Mouse (Mus musculus) forebrain, embryonic 13.5 days (tissue): ENCODE measurements around the gene Ric3. TPM values are rescaled to one million over a fixed set of nuclear protein-coding genes. Genes with fewer than 3 reads are reported as not detected.
"Not testable (repeated sequence)": the region's sequence is repeated elsewhere in the genome, so short reads cannot be mapped to it uniquely, and the experiment has no call there.

Experiments
- ATAC-seq: fragments of 200-750 bp; cut with Nextera tagmentation; 2 replicates; pipeline ENCODE4 v1.8.0; 2017
- H3K27ac ChIP-seq: fragments of 300-500 bp; sonication (generic); 2 replicates; pipeline ENCODE4 v1.5.1; 2015; ENCODE audit warnings: inconsistent platforms, mild to moderate bottlenecking, moderate library complexity
- H3K27me3 ChIP-seq: fragments of 300-500 bp; sonication (generic); 2 replicates; pipeline ENCODE4 v1.6.1; 2015; ENCODE audit warnings: mild to moderate bottlenecking, inconsistent platforms
- H3K36me3 ChIP-seq: fragments of 300-500 bp; sonication (generic); 2 replicates; pipeline ENCODE4 v1.6.1; 2015; ENCODE audit warnings: mild to moderate bottlenecking, inconsistent platforms; ENCODE audit not compliant: poor library complexity, severe bottlenecking
- H3K4me1 ChIP-seq: fragments of 300-500 bp; sonication (generic); 2 replicates; pipeline ENCODE4 v1.6.1; 2015; ENCODE audit warnings: inconsistent platforms
- H3K4me2 ChIP-seq: fragments of 300-500 bp; sonication (generic); 2 replicates; pipeline ENCODE4 v1.6.1; 2015; ENCODE audit warnings: inconsistent platforms, mild to moderate bottlenecking, moderate library complexity
- H3K4me3 ChIP-seq: fragments of 300-500 bp; sonication (generic); 2 replicates; pipeline ENCODE4 v1.5.1; 2015; ENCODE audit warnings: mild to moderate bottlenecking, inconsistent platforms
- H3K9ac ChIP-seq: fragments of 300-500 bp; sonication (generic); 2 replicates; pipeline ENCODE4 v1.6.1; 2015; ENCODE audit warnings: mild to moderate bottlenecking, inconsistent platforms
- H3K9me3 ChIP-seq: fragments of 300-500 bp; sonication (generic); replicated peaks from 2 replicates; pipeline ENCODE4 v1.6.1; 2016; ENCODE audit warnings: inconsistent platforms
- WGBS: fragments of 180-500 bp; shearing (Covaris S2); methylation state at CpG from one replicate; pipeline ENCODE4 v1.1.7; 2015; 5-methylcytosine and 5-hydroxymethylcytosine counted together
- polyA plus RNA-seq: library from polyadenylated mRNA; unstranded; fragments of >200 nt; fragmentation: Nextera tagmentation; extraction: Ambion mirVana; gene quantifications from 2 replicates; pipeline ENCODE4 v1.2.1, GENCODE M21; 2015

Gene Ric3
- 23.2 and 27.6 TPM in 2 replicates for polyA plus RNA-seq

DNA sequence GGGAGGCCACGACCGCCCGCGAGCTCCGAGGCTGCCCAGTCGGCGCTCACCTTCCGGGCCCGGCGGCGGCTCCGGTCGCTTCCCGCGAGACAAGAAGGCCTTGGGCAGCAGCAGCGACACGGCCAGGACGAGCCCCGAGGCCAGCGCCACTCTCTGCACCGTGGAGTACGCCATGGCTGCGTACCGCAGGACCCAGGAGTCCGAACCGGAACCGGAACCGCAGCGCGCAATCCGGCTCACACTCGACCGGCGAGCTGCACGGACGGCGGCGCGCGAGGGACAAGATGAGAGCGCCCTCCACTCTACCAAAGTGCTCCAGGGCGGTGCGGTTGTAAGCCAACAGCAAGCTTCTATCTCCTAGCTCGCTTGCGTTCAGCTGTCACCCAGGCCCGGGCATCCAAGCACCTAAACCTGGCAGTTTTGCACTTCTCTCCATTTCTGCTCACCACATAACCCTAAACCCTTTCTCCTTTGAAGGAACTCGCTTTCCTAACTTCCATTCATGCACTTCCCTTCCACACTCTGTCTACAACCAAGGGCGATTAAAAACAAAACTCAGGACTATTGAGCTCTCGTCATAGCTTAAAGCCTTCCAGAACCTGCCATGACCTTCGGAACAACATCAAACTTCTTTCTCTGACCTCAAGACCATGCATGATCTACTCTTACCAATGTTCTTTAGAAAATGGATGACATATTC, at the start of gene Ric3:
TSS of gene Ric3 (minus strand) at position 219 of the 700 bp plus-strand sequence.
- Histone ChIP-seq H3K36me3 (no peaks in the 10 kb centered on the region), H3K4me3 (peak within 1 kb of the TSS; percentile 72), H3K27me3 (peaks cover 13% of the 10 kb centered on the region; the same call in 1 of the 2 replicates), H3K9ac (peak within 1 kb of the TSS; percentile 81), H3K9me3 (no peaks in the 10 kb centered on the region), H3K27ac (no peak within 1 kb of the TSS), H3K4me2 (peak within 1 kb of the TSS; percentile 63), H3K4me1 (peaks cover 15% of the 10 kb centered on the region)
- WGBS: 7% methylated on average over 50 of the region's 50 CpGs
- peak; percentile 95 for ATAC-seq

DNA sequence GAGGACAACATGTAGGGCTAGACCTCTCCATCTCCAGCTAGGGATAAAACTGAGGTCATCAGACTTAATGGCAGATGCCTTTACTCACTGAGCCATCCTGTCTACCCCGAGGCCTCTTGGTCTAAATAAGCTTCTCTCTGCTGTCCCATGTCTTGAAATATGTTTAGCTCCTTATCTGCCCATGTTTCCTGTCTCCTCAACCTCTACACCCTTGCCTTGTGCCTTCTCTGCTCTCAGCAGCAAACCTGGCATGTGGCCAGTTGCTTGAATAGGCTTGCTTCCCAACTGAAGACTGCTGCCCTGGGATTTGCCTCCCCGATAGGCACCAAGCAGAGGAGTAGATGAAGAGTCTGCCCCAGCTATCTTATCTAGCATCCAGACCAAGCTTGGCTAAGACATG, 48.4 kb upstream of the Ric3 start:
- 65% methylated on average over 2 of the region's 2 CpGs for WGBS
- Histone ChIP-seq H3K27ac (no peak overlapping the region), H3K9me3 (no peaks in the 10 kb centered on the region), H3K4me2 (no peak overlapping the region), H3K36me3 (0 out of 2 replicates have a peak, but pooled peaks cover 21% of the 10 kb centered on the region), H3K27me3 (peaks cover 21% of the 10 kb centered on the region), H3K4me1 (peaks cover 16% of the 10 kb centered on the region), H3K4me3 (no peak overlapping the region), H3K9ac (no peak overlapping the region)
- no peak for ATAC-seq

DNA sequence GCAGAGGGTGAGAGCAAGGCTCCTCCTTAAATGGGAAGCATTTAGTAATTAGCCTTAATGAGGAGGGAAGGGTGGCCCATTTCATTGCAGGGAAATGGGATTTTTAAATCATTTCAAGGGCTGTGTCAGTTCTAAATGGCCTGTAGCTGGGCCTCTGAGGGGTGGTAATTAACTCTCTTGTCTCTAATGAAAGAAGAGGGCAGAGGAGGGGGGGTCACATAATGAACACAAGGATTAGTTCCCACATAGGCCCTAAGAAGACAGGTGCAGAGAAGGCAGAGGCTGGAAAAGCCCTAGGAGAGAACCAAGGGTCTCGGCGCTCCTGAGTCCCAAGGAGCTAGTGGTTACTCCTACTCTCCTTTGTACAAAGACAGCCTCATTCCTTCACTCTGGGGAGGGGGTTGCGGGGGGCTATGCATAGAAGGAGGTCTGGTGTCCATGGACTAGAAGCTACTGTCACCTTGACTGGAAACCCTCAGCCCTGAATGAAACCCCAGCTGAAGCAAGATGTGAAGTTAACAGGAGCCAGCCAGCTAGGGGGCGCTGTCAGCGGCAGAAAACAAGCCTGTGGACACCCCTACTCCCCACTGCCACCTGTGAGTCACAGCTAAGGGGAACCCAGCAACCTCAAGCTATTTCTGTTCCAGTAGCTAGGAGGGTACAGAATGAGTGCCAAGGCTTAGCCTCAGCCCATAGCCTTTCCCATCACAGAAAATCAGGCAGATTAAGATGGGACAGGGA, 47.0 kb upstream of the Ric3 start:
- 55% methylated on average over 5 of the region's 5 CpGs for WGBS

GRCm38 (mm10) chr7:109129442-109129841, 46.3 kb upstream of the Ric3 start:
- no peak overlapping the region for H3K27ac ChIP-seq
- peaks cover 20% of the 10 kb centered on the region for H3K27me3 ChIP-seq
- 0 out of 2 replicates have a peak, but pooled peaks have one; percentile 16 for ATAC-seq
- H3K4me3 ChIP-seq: no peak overlapping the region
- no peaks in the 10 kb centered on the region for H3K9me3 ChIP-seq
- H3K9ac ChIP-seq: no peak overlapping the region
- H3K4me1 ChIP-seq: peaks cover 16% of the 10 kb centered on the region
- 0 out of 2 replicates have a peak, but pooled peaks cover 11% of the 10 kb centered on the region for H3K36me3 ChIP-seq
- H3K4me2 ChIP-seq: no peak overlapping the region

More for the DNA sequence above, 47.0 kb upstream of the Ric3 start:
- no peak overlapping the region for H3K4me2 ChIP-seq
- H3K4me1 ChIP-seq: peaks cover 16% of the 10 kb centered on the region
- H3K36me3 ChIP-seq: 0 out of 2 replicates have a peak, but pooled peaks cover 11% of the 10 kb centered on the region
- no peak overlapping the region for H3K4me3 ChIP-seq
- peak; percentile 58; the same call in 1 of the 2 replicates for ATAC-seq
- peaks cover 15% of the 10 kb centered on the region for H3K27me3 ChIP-seq
- no peaks in the 10 kb centered on the region for H3K9me3 ChIP-seq
- H3K9ac ChIP-seq: no peak overlapping the region
- H3K27ac ChIP-seq: peak overlapping the region; percentile 35; the same call in 1 of the 2 replicates

DNA sequence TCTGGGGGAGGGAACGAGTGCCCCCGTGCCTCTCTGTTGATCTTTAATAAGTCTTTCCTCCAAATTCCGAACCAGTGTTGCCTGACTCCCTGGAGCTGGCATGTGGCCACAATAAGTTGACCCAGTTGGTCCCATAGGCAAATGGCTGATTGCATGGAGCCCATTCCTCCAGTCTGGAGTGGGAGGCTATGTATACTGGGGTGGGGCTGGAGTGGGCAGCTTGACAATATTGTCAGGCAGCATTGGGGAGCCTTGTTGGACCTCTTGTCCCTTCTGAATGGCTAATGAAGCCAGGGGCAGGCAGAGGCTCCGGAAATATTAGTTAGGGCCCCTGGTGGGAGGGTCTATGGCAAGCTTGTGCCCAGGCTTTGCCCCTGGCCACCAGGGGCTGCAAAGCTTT, 32.8 kb upstream of the Ric3 start:
- Histone ChIP-seq H3K4me3 (no peak overlapping the region), H3K4me2 (peak overlapping the region; percentile 26), H3K27me3 (peaks cover 41% of the 10 kb centered on the region), H3K36me3 (no peaks in the 10 kb centered on the region), H3K9me3 (no peaks in the 10 kb centered on the region), H3K9ac (no peak overlapping the region), H3K4me1 (peaks cover 27% of the 10 kb centered on the region), H3K27ac (peak overlapping the region; percentile 64)
- peak; percentile 40 for ATAC-seq
- 24% methylated on average over 4 of the region's 4 CpGs for WGBS

GRCm38 (mm10) chr7:109115488-109115887, 32.4 kb upstream of the Ric3 start:
- ATAC-seq: peak; percentile 90
- H3K27ac ChIP-seq: peak overlapping the region; percentile 64
- H3K4me2 ChIP-seq: peak overlapping the region; percentile 26
- H3K27me3 ChIP-seq: peaks cover 41% of the 10 kb centered on the region
- H3K4me3 ChIP-seq, H3K36me3 ChIP-seq, H3K9ac ChIP-seq, H3K9me3 ChIP-seq: not testable (repeated sequence)
- peaks cover 32% of the 10 kb centered on the region for H3K4me1 ChIP-seq
- 7% methylated on average over 1 of the region's 4 CpGs for WGBS

GRCm38 (mm10) chr7:109114950-109115349, 31.8 kb upstream of the Ric3 start:
- H3K9ac ChIP-seq: no peak overlapping the region
- H3K4me1 ChIP-seq: peaks cover 37% of the 10 kb centered on the region
- H3K27me3 ChIP-seq: peaks cover 41% of the 10 kb centered on the region
- H3K27ac ChIP-seq: peak overlapping the region; percentile 57
- WGBS: 12% methylated on average over 10 of the region's 10 CpGs
- H3K36me3 ChIP-seq: no peaks in the 10 kb centered on the region
- H3K4me3 ChIP-seq: no peak overlapping the region
- peak; percentile 62 for ATAC-seq
- H3K4me2 ChIP-seq: peak overlapping the region; percentile 28
- H3K9me3 ChIP-seq: no peaks in the 10 kb centered on the region

DNA sequence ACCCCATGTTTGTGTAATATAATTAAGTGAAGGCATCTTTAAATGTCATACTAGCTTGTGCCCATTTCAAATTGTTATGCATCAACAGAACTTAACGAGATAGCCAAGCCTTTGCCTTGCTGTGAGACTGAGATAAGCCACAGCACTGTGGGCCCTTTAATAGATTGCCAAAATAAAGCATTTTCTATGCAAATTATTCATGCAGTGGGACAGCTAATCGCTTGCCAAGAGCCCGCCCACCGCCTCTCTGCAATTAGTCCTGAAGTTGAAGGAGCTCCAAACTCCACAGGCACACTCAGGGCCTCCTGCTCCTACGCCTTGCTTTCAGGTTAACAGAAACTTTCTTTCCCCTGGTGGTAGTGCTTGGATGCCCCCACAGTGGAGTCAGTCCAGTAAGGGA, 27.9 kb upstream of the Ric3 start:
- 21% methylated on average over 5 of the region's 5 CpGs for WGBS

DNA sequence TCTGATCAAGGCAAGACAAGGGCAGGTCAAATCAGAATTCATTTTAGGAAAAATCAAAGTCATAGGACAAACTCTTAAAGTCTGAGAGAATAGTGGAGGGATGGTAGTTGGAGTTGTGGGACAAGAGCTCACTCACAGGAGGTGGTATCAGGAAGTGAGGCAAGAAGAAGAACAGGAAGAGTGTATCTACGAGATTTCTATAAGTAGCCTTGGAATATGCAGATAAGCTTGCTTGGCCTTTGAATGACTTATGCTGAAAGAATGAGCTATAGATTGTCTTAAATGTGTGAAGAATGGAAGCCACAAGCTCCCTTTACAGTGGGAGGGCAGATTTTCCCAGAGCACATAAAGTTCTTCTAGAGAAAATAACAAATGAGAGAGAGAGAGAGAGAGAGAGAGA, 21.8 kb upstream of the Ric3 start:
- Histone ChIP-seq H3K27ac (no peak overlapping the region), H3K36me3 (no peaks in the 10 kb centered on the region), H3K27me3 (peaks cover 48% of the 10 kb centered on the region), H3K9me3 (no peaks in the 10 kb centered on the region), H3K9ac (no peak overlapping the region), H3K4me1 (peaks cover 5% of the 10 kb centered on the region), H3K4me2 (no peak overlapping the region), H3K4me3 (no peak overlapping the region)
- 65% methylated on average over 1 of the region's 1 CpGs for WGBS
- no peak for ATAC-seq

More for the DNA sequence above, 27.9 kb upstream of the Ric3 start:
- H3K4me2 ChIP-seq: no peak overlapping the region
- no peak overlapping the region for H3K4me3 ChIP-seq
- H3K36me3 ChIP-seq: no peaks in the 10 kb centered on the region
- peaks cover 36% of the 10 kb centered on the region for H3K4me1 ChIP-seq
- H3K27ac ChIP-seq: no peak overlapping the region
- H3K9me3 ChIP-seq: no peaks in the 10 kb centered on the region
- peak; percentile 74 for ATAC-seq
- H3K27me3 ChIP-seq: peaks cover 46% of the 10 kb centered on the region
- H3K9ac ChIP-seq: no peak overlapping the region

DNA sequence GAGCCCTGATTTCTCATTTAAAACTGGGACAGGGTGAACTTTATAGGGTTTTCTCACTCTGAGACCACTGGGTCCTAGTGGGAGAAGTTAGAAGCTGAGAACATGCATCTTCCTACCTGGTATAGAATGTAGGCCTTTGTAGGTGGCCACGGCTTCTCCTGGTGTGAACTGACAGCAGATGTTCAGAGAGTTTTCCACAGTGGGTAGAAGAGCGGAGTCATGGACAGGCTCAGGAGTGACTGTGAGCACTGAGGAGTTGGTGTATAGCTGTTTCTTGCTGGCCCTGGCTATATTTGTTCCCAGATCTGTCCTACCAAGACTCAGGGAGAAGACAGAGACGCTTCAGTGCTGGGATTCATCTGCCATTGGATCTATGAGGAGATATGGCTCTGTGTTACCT, 18.0 kb upstream of the Ric3 start:
- H3K4me2 ChIP-seq: no peak overlapping the region
- no peak overlapping the region for H3K4me3 ChIP-seq
- H3K9me3 ChIP-seq: no peaks in the 10 kb centered on the region
- H3K4me1 ChIP-seq: no peaks in the 10 kb centered on the region; the same call in 1 of the 2 replicates
- no peak for ATAC-seq
- peaks cover 44% of the 10 kb centered on the region for H3K27me3 ChIP-seq
- WGBS: 90% methylated on average over 3 of the region's 3 CpGs
- no peak overlapping the region for H3K9ac ChIP-seq
- H3K27ac ChIP-seq: no peak overlapping the region
- no peaks in the 10 kb centered on the region for H3K36me3 ChIP-seq

- ATAC-seq: peak; percentile 73
- H3K36me3 ChIP-seq: no peaks in the 10 kb centered on the region
- 22% methylated on average over 6 of the region's 6 CpGs for WGBS
Observed at GRCm38 (mm10) chr7:109098145-109099018, 15.3 kb upstream of the Ric3 start.

More at GRCm38 (mm10) chr7:109098145-109099018, 15.3 kb upstream of the Ric3 start:
- Histone ChIP-seq H3K4me3 (no peak overlapping the region), H3K9ac (no peak overlapping the region), H3K4me2 (no peak overlapping the region), H3K27ac (no peak overlapping the region), H3K4me1 (no peaks in the 10 kb centered on the region; the same call in 1 of the 2 replicates), H3K27me3 (peaks cover 36% of the 10 kb centered on the region), H3K9me3 (no peaks in the 10 kb centered on the region)
